Mouse (Mus musculus): ENCODE measurements at regions not wholly inside any gene's neighbourhood (a gene's known extent, or its start where the extent isn't known, plus 50 kb on each side); places are given as distances from the start of the nearest gene placed in this dataset.

GRCm38 (mm10) chr3:143252643-143253042, 370.8 kb upstream of the Pkn2 start:
- TF ChIP-seq CTCF (IDR thresholded peaks at IDR 0.05; ENCODE audit: borderline replicate concordance, insufficient read depth, low read length) (no peak), POLR2A (IDR thresholded peaks at IDR 0.05; ENCODE audit: low read depth, low read length) (no peak)
- H3K4me3 ChIP-seq (ENCODE audit: insufficient read depth, low read length) = no peak overlapping the region
- H3K27ac ChIP-seq (ENCODE audit: insufficient read depth, low read length) = no peak overlapping the region

GRCm38 (mm10) chr3:143252008-143252407, 370.2 kb upstream of the Pkn2 start:
- Histone ChIP-seq H3K4me1 (ENCODE audit: control insufficient read depth, insufficient read depth, low read length) (no peaks in the 10 kb centered on the region), H3K4me3 (ENCODE audit: insufficient read depth, low read length) (no peak overlapping the region)

More at GRCm38 (mm10) chr3:143252643-143253042, 370.8 kb upstream of the Pkn2 start:
- no peaks in the 10 kb centered on the region for H3K4me1 ChIP-seq (ENCODE audit: control insufficient read depth, insufficient read depth, low read length)

GRCm38 (mm10) chr3:143242691-143243090, 360.9 kb upstream of the Pkn2 start:
- Histone ChIP-seq H3K4me3 (ENCODE audit: insufficient read depth, low read length) (no peak overlapping the region), H3K4me1 (ENCODE audit: control insufficient read depth, insufficient read depth, low read length) (no peaks in the 10 kb centered on the region), H3K27ac (ENCODE audit: insufficient read depth, low read length) (no peak overlapping the region)
- TF ChIP-seq CTCF (IDR thresholded peaks at IDR 0.05; ENCODE audit: borderline replicate concordance, insufficient read depth, low read length) (no peak), POLR2A (IDR thresholded peaks at IDR 0.05; ENCODE audit: low read depth, low read length) (no peak)

More at GRCm38 (mm10) chr3:143252008-143252407, 370.2 kb upstream of the Pkn2 start:
- H3K27ac ChIP-seq (ENCODE audit: insufficient read depth, low read length) = no peak overlapping the region
- TF ChIP-seq POLR2A (IDR thresholded peaks at IDR 0.05; ENCODE audit: low read depth, low read length) (no peak), CTCF (IDR thresholded peaks at IDR 0.05; ENCODE audit: borderline replicate concordance, insufficient read depth, low read length) (no peak)

- no peak overlapping the region for H3K27ac ChIP-seq (ENCODE audit: insufficient read depth, low read length)
- H3K4me1 ChIP-seq (ENCODE audit: control insufficient read depth, insufficient read depth, low read length) = no peaks in the 10 kb centered on the region
- H3K4me3 ChIP-seq (ENCODE audit: insufficient read depth, low read length) = no peak overlapping the region
- TF ChIP-seq CTCF (IDR thresholded peaks at IDR 0.05; ENCODE audit: borderline replicate concordance, insufficient read depth, low read length) = no peak
- TF ChIP-seq POLR2A (IDR thresholded peaks at IDR 0.05; ENCODE audit: low read depth, low read length) = no peak
These were observed 359.0 kb upstream of the Pkn2 start for GRCm38 (mm10) chr3:143240545-143241383.

- Histone ChIP-seq H3K4me3 (ENCODE audit: insufficient read depth, low read length) (no peak overlapping the region), H3K27ac (ENCODE audit: insufficient read depth, low read length) (no peak overlapping the region), H3K4me1 (ENCODE audit: control insufficient read depth, insufficient read depth, low read length) (no peaks in the 10 kb centered on the region)
- TF ChIP-seq CTCF (IDR thresholded peaks at IDR 0.05; ENCODE audit: borderline replicate concordance, insufficient read depth, low read length) = no peak
- TF ChIP-seq POLR2A (IDR thresholded peaks at IDR 0.05; ENCODE audit: low read depth, low read length) = no peak
These were observed 356.7 kb upstream of the Pkn2 start for GRCm38 (mm10) chr3:143238546-143238945.

- no peaks in the 10 kb centered on the region for H3K4me1 ChIP-seq (ENCODE audit: control insufficient read depth, insufficient read depth, low read length)
- TF ChIP-seq POLR2A (IDR thresholded peaks at IDR 0.05; ENCODE audit: low read depth, low read length) (no peak), CTCF (IDR thresholded peaks at IDR 0.05; ENCODE audit: borderline replicate concordance, insufficient read depth, low read length) (no peak)
- no peak overlapping the region for H3K27ac ChIP-seq (ENCODE audit: insufficient read depth, low read length)
- no peak overlapping the region for H3K4me3 ChIP-seq (ENCODE audit: insufficient read depth, low read length)
These were observed 342.4 kb upstream of the Pkn2 start for GRCm38 (mm10) chr3:143223999-143224729.

- H3K27ac ChIP-seq (ENCODE audit: insufficient read depth, low read length) = no peak overlapping the region
- no peaks in the 10 kb centered on the region for H3K4me1 ChIP-seq (ENCODE audit: control insufficient read depth, insufficient read depth, low read length)
- no peak overlapping the region for H3K4me3 ChIP-seq (ENCODE audit: insufficient read depth, low read length)
- TF ChIP-seq CTCF (IDR thresholded peaks at IDR 0.05; ENCODE audit: borderline replicate concordance, insufficient read depth, low read length) (no peak), POLR2A (IDR thresholded peaks at IDR 0.05; ENCODE audit: low read depth, low read length) (no peak)
These were observed 311.6 kb upstream of the Pkn2 start for GRCm38 (mm10) chr3:143193263-143193970.

GRCm38 (mm10) chr3:143188931-143189330, 307.1 kb upstream of the Pkn2 start:
- Histone ChIP-seq H3K27ac (ENCODE audit: insufficient read depth, low read length) (no peak overlapping the region), H3K4me3 (ENCODE audit: insufficient read depth, low read length) (no peak overlapping the region), H3K4me1 (ENCODE audit: control insufficient read depth, insufficient read depth, low read length) (no peaks in the 10 kb centered on the region)
- no peak for TF ChIP-seq CTCF (IDR thresholded peaks at IDR 0.05; ENCODE audit: borderline replicate concordance, insufficient read depth, low read length)
- TF ChIP-seq POLR2A (IDR thresholded peaks at IDR 0.05; ENCODE audit: low read depth, low read length) = no peak

GRCm38 (mm10) chr3:143173971-143174370, 292.2 kb upstream of the Pkn2 start:
- Histone ChIP-seq H3K27ac (ENCODE audit: insufficient read depth, low read length) (no peak overlapping the region), H3K4me3 (ENCODE audit: insufficient read depth, low read length) (no peak overlapping the region), H3K4me1 (ENCODE audit: control insufficient read depth, insufficient read depth, low read length) (no peaks in the 10 kb centered on the region)
- TF ChIP-seq CTCF (IDR thresholded peaks at IDR 0.05; ENCODE audit: borderline replicate concordance, insufficient read depth, low read length) (no peak), POLR2A (IDR thresholded peaks at IDR 0.05; ENCODE audit: low read depth, low read length) (no peak)
